Comparison of ENCODE assay signal across 13 mouse cellular contexts in the genomic region with DNA sequence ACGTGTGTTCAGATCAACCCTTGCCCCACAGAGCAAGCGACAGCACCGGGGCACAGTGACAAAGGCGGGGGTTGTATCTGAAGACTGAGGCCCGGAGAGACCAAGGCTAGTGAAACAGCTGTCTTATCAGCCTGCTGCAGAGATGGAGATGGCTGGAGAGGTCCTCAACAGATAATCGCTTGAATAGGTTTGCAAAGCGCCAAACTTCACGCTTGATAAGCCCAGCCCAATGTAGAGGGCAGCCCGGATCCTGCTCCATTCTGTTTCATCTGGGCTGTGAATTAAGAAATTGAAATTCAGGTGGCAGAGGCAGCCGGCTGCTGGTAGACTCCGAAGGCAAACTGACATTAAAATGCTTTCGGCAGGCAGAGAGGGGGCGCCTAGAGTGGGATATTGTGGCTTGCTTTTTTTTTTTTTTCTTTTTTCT. TPM values are rescaled to one million over a fixed set of nuclear protein-coding genes. Genes with fewer than 3 reads are reported as not detected.
DNase-seq lines count a peak whose midpoint lies in the region; ATAC-seq and TF ChIP-seq lines count a peak whose summit lies in the region.
"Had no signal": no experiment of that assay in that cellular context is flagged by ENCODE, and none has a peak within 500 bp of the region (broad histone marks: within the 10 kb centered on the region; RNA-seq: fewer than 3 reads in every experiment).

No protein-coding gene starts in this region.

- H3K27ac ChIP-seq in cortical plate, adult 2 months (ENCODE audit: insufficient read depth, low read length) = no peak overlapping the region
- no peak overlapping the region for H3K27ac ChIP-seq in forebrain, postnatal 0 days (ENCODE audit: low read depth, low read length)
- peak overlapping the region; percentile 83 for H3K27ac ChIP-seq in midbrain, embryonic 13.5 days
- no peak overlapping the region for H3K27ac ChIP-seq in kidney, embryonic 16.5 days (ENCODE audit: low read length)

- H3K27me3 ChIP-seq in forebrain, postnatal 0 days (ENCODE audit: insufficient read depth, low read length) = no peaks in the 10 kb centered on the region; the same call in 1 of the 2 replicates
- no peaks in the 10 kb centered on the region for H3K27me3 ChIP-seq in midbrain, embryonic 13.5 days
- peaks cover 27% of the 10 kb centered on the region for H3K27me3 ChIP-seq in kidney, embryonic 16.5 days (ENCODE audit: insufficient read depth, low read length)

- H3K9ac ChIP-seq in forebrain, postnatal 0 days = peak overlapping the region; percentile 45
- peak overlapping the region; percentile 63 for H3K9ac ChIP-seq in midbrain, embryonic 13.5 days (replicated peaks)
- H3K9ac ChIP-seq in kidney, embryonic 16.5 days (replicated peaks; ENCODE audit: low read length) = no peak overlapping the region

- no peaks in the 10 kb centered on the region for H3K4me1 ChIP-seq in cortical plate, adult 2 months (ENCODE audit: control insufficient read depth, insufficient read depth, low read length)
- 0 out of 2 replicates have a peak, but pooled peaks cover 6% of the 10 kb centered on the region for H3K4me1 ChIP-seq in forebrain, postnatal 0 days (ENCODE audit: insufficient read depth)
- peaks cover 31% of the 10 kb centered on the region for H3K4me1 ChIP-seq in midbrain, embryonic 13.5 days (replicated peaks)
- no peaks in the 10 kb centered on the region for H3K4me1 ChIP-seq in kidney, embryonic 16.5 days (ENCODE audit: insufficient read depth, low read length)

- H3K4me2 ChIP-seq in forebrain, postnatal 0 days (ENCODE audit: low read depth) = peak overlapping the region; percentile 69
- peak overlapping the region; percentile 77 for H3K4me2 ChIP-seq in midbrain, embryonic 13.5 days (replicated peaks)
- no peak overlapping the region for H3K4me2 ChIP-seq in kidney, embryonic 16.5 days (replicated peaks; ENCODE audit: low read depth, low read length)

- no peak for TF ChIP-seq CTCF in cortical plate, adult 2 months (IDR thresholded peaks at IDR 0.05; ENCODE audit: extremely low read depth, insufficient read depth, low read length)
- peak; percentile 63 for TF ChIP-seq CTCF in forebrain, postnatal 0 days (IDR thresholded peaks at IDR 0.05; ENCODE audit: low read depth)

- DNase-seq in brain, adult 2 months (ENCODE audit: low read depth, low spot score) = peak; percentile 40
- peak; percentile 66 for DNase-seq in forebrain, postnatal 0 days
- DNase-seq in T-cell, adult 2 months (ENCODE audit: low spot score) = no peak
- DNase-seq in thymus, postnatal 10 days (ENCODE audit: low spot score in 2 of 2) = no peak
- no peak for DNase-seq in layer of hippocampus, postnatal 36 days
- DNase-seq: adrenal gland, adult 8-10 months; cerebellum, adult 9-11 months; kidney, adult 9 months; lung, postnatal 36 days had no signal

- no peak for TF ChIP-seq POLR2A in cortical plate, adult 2 months (IDR thresholded peaks at IDR 0.05; ENCODE audit: extremely low read depth, insufficient read depth, low read length)

- peak overlapping the region; percentile 50 for H3K4me3 ChIP-seq in cortical plate, adult 2 months (ENCODE audit: insufficient read depth, low read length)
- H3K4me3 ChIP-seq in forebrain, postnatal 0 days (ENCODE audit: low read depth, low read length) = peak overlapping the region; percentile 39
- H3K4me3 ChIP-seq in midbrain, embryonic 13.5 days (replicated peaks) = peak overlapping the region; percentile 44
- no peak overlapping the region for H3K4me3 ChIP-seq in kidney, embryonic 16.5 days (ENCODE audit: low read length)

- 0 out of 2 replicates have a peak, but pooled peaks have one; percentile 3 for ATAC-seq in forebrain, postnatal 0 days
- peak; percentile 73 for ATAC-seq in midbrain, embryonic 13.5 days
- ATAC-seq in kidney, embryonic 16.5 days (ENCODE audit: low FRiP score, low TSS enrichment) = no peak

- H3K9me3 ChIP-seq in forebrain, postnatal 0 days (ENCODE audit: low read length) = no peaks in the 10 kb centered on the region
- no peaks in the 10 kb centered on the region for H3K9me3 ChIP-seq in midbrain, embryonic 13.5 days
- H3K9me3 ChIP-seq in kidney, embryonic 16.5 days (ENCODE audit: low read length) = no peaks in the 10 kb centered on the region

- WGBS in forebrain, postnatal 0 days = under 1% methylated on average over 13 of the region's 13 CpGs
- WGBS in midbrain, embryonic 13.5 days = 2% methylated on average over 13 of the region's 13 CpGs
- WGBS in kidney, embryonic 16.5 days = 2% methylated on average over 13 of the region's 13 CpGs

- H3K36me3 ChIP-seq in forebrain, postnatal 0 days (ENCODE audit: insufficient read depth) = no peaks in the 10 kb centered on the region
- H3K36me3 ChIP-seq in midbrain, embryonic 13.5 days = no peaks in the 10 kb centered on the region
- no peaks in the 10 kb centered on the region for H3K36me3 ChIP-seq in kidney, embryonic 16.5 days (ENCODE audit: insufficient read depth, low read length)
- H3K36me3 ChIP-seq: G1E had no signal

RNA-seq across cellular contexts. Expression of gene Elavl2, which starts 19.4 kb away (rescaled TPM):
- polyA plus RNA-seq in cortical plate, adult 2 months (2012; rRNA removed) = 38.6 and 41.1 TPM in 2 replicates
- 54.3 and 74.4 TPM in 2 replicates for total RNA-seq in forebrain, postnatal 0 days (2014; rRNA removed)
- 69.2 and 84.8 TPM in 2 replicates for polyA plus RNA-seq in forebrain, postnatal 0 days (2015; fragmentation: Nextera tagmentation; extraction: Ambion mirVana)
- polyA plus RNA-seq in midbrain, embryonic 13.5 days (2015; fragmentation: Nextera tagmentation; extraction: Ambion mirVana) = 128 and 135 TPM in 2 replicates
- 2.2 and 3.3 TPM in 2 replicates for polyA plus RNA-seq in kidney, embryonic 16.5 days (2015; fragmentation: Nextera tagmentation; extraction: Ambion mirVana)
- total RNA-seq in layer of hippocampus, postnatal 36 days (2021) = 100 to 1,000 TPM in 1 of 2 experiments, 10 to 100 TPM in 1; 96.3 to 106 TPM
- polyA plus RNA-seq: G1E had no signal

Comparison
In these comparisons a context has a peak if more than half of its experiments do, and no peak if none do; other contexts are left out.
1. DNase-seq: peak in brain, adult 2 months (single experiment) and forebrain, postnatal 0 days (single experiment); none in T-cell, adult 2 months (single experiment), thymus, postnatal 10 days (0 of 2) and layer of hippocampus, postnatal 36 days (0 of 2).